Mouse (Mus musculus) forebrain, embryonic 12.5 days (tissue): ENCODE data around the gene Ceacam3. TPM values are rescaled to one million over a fixed set of nuclear protein-coding genes. Genes with fewer than 3 reads are reported as not detected.
"Not testable (repeated sequence)": the region's sequence is repeated elsewhere in the genome, so short reads cannot be mapped to it uniquely, and the experiment has no call there.

Experiments
- ATAC-seq: fragments of 200-750 bp; cut with Nextera tagmentation; 2 replicates; pipeline ENCODE4 v1.8.0; 2017; ENCODE audit warnings: moderate TSS enrichment; ENCODE audit not compliant: low FRiP score
- H3K27ac ChIP-seq: fragments of 300-500 bp; sonication (generic); 2 replicates; pipeline ENCODE4 v1.5.1; 2016; ENCODE audit warnings: mild to moderate bottlenecking
- H3K27me3 ChIP-seq: fragments of 300-500 bp; sonication (generic); 2 replicates; pipeline ENCODE4 v1.6.1; 2016; ENCODE audit warnings: mild to moderate bottlenecking
- H3K36me3 ChIP-seq: fragments of 300-500 bp; sonication (generic); replicated peaks from 2 replicates; pipeline ENCODE4 v1.6.1; 2016; ENCODE audit warnings: mild to moderate bottlenecking
- H3K4me1 ChIP-seq: fragments of 300-500 bp; sonication (generic); 2 replicates; pipeline ENCODE4 v1.6.1; 2016
- H3K4me2 ChIP-seq: fragments of 300-500 bp; sonication (generic); 2 replicates; pipeline ENCODE4 v1.6.1; 2016; ENCODE audit warnings: mild to moderate bottlenecking, moderate library complexity
- H3K4me3 ChIP-seq: fragments of 300-500 bp; sonication (generic); replicated peaks from 2 replicates; pipeline ENCODE4 v1.5.1; 2016; ENCODE audit warnings: mild to moderate bottlenecking
- H3K9ac ChIP-seq: fragments of 300-500 bp; sonication (generic); 2 replicates; pipeline ENCODE4 v1.6.1; 2016; ENCODE audit warnings: mild to moderate bottlenecking
- H3K9me3 ChIP-seq: fragments of 300-500 bp; sonication (generic); 2 replicates; pipeline ENCODE4 v1.6.1; 2016
- WGBS: fragments of 180-500 bp; shearing (Covaris S2); methylation state at CpG from one replicate; pipeline ENCODE4 v1.1.7; 2016; 5-methylcytosine and 5-hydroxymethylcytosine counted together
- polyA plus RNA-seq: library from polyadenylated mRNA; unstranded; fragments of >200 nt; fragmentation: Nextera tagmentation; extraction: Ambion mirVana; gene quantifications from 2 replicates; pipeline ENCODE4 v1.2.1, GENCODE M21; 2016

Ceacam3 gene
- polyA plus RNA-seq, result not detected in 2 replicates

DNA sequence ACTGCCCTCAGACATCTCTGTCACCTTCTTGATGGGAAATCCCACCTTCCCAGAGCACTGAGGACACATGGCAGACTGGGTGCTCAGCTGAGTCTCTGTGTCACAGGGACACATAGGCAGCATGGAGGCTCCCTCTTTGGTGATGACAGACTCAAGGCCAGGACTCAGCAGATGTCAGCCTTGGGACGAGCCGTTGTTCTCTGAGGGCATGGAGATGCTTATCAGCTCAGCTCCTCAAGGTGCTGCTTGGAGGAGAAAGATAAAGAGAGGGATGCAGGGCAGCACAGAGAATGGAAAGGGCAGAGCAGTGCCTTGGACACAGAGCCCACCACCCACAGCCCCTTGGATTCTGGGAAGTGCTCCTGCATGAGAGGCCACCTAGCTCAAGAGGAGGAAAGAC is at the start of gene Ceacam3:
Gene Ceacam3, plus strand, starts transcription at position 352 of the 400 bp plus-strand sequence.
- Histone ChIP-seq H3K9ac (no peak within 1 kb of the TSS), H3K27me3 (no peaks in the 10 kb centered on the region), H3K36me3 (no peaks in the 10 kb centered on the region), H3K9me3 (peaks cover 18% of the 10 kb centered on the region), H3K4me2 (no peak within 1 kb of the TSS), H3K4me1 (no peaks in the 10 kb centered on the region), H3K4me3 (no peak within 1 kb of the TSS), H3K27ac (no peak within 1 kb of the TSS)
- 81% methylated on average over 2 of the region's 2 CpGs for WGBS
- ATAC-seq, result no peak

GRCm38 (mm10) chr7:17101631-17102030 is 48.5 kb upstream of the Ceacam3 start:
- ATAC-seq, result not testable (repeated sequence)

DNA sequence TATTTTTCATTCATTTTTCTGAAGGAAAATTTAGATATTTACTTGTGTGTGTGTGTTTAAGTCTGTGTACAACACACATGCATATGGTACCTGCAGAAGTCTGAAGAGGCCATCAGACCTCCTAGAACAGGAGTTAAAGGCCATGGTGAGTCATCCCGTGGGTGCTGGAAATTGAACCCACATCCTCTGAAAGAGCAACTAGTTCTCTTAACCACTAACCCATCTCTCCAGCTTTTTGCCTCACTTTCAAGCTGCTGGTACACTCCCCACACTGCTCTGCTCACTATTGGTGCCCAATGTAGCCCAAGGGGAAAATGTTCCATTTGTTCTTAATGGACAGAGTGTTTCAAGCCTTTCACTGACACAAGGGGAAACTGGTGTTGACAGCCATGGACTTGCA is 14.8 kb upstream of the Ceacam3 start:
- no peaks in the 10 kb centered on the region for H3K9me3 ChIP-seq
- no peak for ATAC-seq
- no peaks in the 10 kb centered on the region for H3K27me3 ChIP-seq
- H3K9ac ChIP-seq, result no peak overlapping the region
- no peaks in the 10 kb centered on the region for H3K4me1 ChIP-seq
- H3K4me2 ChIP-seq, result no peak overlapping the region
- H3K27ac ChIP-seq, result no peak overlapping the region
- no peak overlapping the region for H3K4me3 ChIP-seq
- WGBS, result 92% methylated on average over 1 of the region's 1 CpGs
- no peaks in the 10 kb centered on the region for H3K36me3 ChIP-seq

More at GRCm38 (mm10) chr7:17101631-17102030, 48.5 kb upstream of the Ceacam3 start:
- not testable (repeated sequence) for H3K4me2 ChIP-seq, H3K9me3 ChIP-seq, H3K27me3 ChIP-seq, H3K4me1 ChIP-seq, H3K36me3 ChIP-seq, H3K9ac ChIP-seq, H3K27ac ChIP-seq, H3K4me3 ChIP-seq
- WGBS, result 91% methylated on average over 13 of the region's 13 CpGs

DNA sequence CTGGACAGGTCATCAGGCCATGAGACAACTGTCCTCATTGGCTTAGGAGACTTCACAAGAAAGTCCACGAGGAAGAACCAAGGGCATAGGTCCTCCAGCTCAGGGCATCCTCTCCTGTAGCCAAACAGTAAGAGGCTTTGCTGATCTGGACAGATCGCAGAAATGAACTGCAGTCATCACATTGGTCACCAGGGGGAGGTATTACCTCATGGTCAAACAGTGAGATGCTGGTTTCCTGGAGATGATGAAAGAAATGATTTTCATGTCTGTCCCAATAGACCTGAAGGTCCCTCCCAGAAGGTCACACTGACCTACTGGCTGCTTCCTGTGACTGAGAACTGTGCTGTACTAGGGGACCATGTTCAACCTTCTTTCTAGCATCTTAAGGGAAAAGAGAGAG is 5.6 kb downstream of the Ceacam3 start:
- Histone ChIP-seq H3K27me3 (no peaks in the 10 kb centered on the region), H3K4me2 (no peak overlapping the region), H3K9ac (no peak overlapping the region), H3K27ac (no peak overlapping the region), H3K36me3 (no peaks in the 10 kb centered on the region), H3K4me3 (no peak overlapping the region), H3K4me1 (no peaks in the 10 kb centered on the region), H3K9me3 (peaks cover 21% of the 10 kb centered on the region; the same call in 1 of the 2 replicates)
- WGBS, result 40% methylated on average over 2 of the region's 2 CpGs
- ATAC-seq, result no peak

DNA sequence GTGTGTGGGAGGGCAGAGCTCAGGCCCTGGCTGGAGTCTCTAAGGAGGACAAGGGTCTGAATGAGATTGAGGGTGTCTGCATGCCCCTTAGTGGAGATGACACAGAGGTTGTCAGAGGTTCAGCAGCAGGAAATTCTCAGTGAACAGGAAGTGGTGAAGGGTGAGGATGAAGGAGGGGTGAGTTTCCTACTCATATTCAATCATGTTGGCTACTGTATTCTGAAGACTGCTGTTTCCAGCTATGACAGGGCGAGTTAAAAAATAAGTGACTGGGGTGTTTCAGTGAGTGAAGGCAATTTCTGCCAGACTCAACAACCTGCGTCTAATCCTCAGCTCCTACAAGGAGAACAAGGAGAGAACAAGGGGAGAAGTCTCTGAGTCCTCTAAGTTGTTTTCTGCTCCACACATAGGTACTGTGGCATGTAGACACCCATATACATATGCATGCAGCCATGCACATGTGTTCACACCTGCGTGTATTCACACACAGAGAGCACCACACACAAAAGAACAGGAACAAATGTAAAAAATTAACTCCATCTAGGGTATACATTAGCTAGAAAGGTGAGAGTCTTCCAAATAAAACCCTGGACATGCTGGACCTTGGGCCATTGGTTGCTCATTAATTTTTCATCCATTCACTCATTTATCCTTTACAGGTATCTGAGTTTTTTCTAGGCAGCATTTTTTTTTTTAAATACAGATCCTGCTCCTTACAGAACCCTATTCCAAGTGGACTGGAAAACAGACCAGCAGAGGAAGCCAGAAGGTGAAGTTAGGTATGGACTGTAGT is 7.0 kb downstream of the Ceacam3 start:
- Histone ChIP-seq H3K4me3 (no peak overlapping the region), H3K36me3 (no peaks in the 10 kb centered on the region), H3K27me3 (no peaks in the 10 kb centered on the region), H3K9me3 (peaks cover 19% of the 10 kb centered on the region; the same call in 1 of the 2 replicates), H3K4me2 (no peak overlapping the region), H3K9ac (no peak overlapping the region), H3K27ac (no peak overlapping the region), H3K4me1 (no peaks in the 10 kb centered on the region)
- no peak for ATAC-seq
- 85% methylated on average over 3 of the region's 3 CpGs for WGBS

- H3K4me1 ChIP-seq, result no peaks in the 10 kb centered on the region
- H3K4me2 ChIP-seq, result no peak overlapping the region
- no peak overlapping the region for H3K27ac ChIP-seq
- ATAC-seq, result no peak
- H3K9ac ChIP-seq, result no peak overlapping the region
- no peak overlapping the region for H3K4me3 ChIP-seq
- H3K36me3 ChIP-seq, result no peaks in the 10 kb centered on the region
- 88% methylated on average over 7 of the region's 7 CpGs for WGBS
- peaks cover 14% of the 10 kb centered on the region; the same call in 1 of the 2 replicates for H3K9me3 ChIP-seq
- no peaks in the 10 kb centered on the region for H3K27me3 ChIP-seq
Measured at GRCm38 (mm10) chr7:17159011-17159410, 8.9 kb downstream of the Ceacam3 start.

DNA sequence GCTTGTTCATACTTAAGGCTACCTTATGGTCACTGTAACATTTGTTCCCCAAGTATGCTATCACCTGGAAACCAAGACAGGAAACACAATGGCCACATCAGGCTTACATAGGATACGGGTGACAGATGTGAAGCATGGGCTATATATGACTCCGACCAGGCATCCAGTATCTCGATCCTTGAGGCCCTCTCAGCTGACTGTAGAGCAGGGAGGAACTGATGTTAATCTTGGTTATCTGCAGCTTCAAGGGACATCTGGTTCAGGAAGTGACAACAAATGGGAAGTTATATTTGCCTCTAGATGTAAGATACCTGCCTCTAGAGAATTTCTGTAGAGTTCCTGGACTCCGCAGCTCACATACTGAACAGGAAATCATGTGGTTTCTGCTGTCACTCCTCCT is 21.7 kb downstream of the Ceacam3 start:
- Histone ChIP-seq H3K27ac (no peak overlapping the region), H3K4me2 (no peak overlapping the region), H3K4me3 (no peak overlapping the region), H3K9me3 (peaks cover 15% of the 10 kb centered on the region; the same call in 1 of the 2 replicates), H3K27me3 (no peaks in the 10 kb centered on the region), H3K4me1 (no peaks in the 10 kb centered on the region), H3K9ac (no peak overlapping the region), H3K36me3 (no peaks in the 10 kb centered on the region)
- 89% methylated on average over 4 of the region's 4 CpGs for WGBS
- ATAC-seq, result no peak

DNA sequence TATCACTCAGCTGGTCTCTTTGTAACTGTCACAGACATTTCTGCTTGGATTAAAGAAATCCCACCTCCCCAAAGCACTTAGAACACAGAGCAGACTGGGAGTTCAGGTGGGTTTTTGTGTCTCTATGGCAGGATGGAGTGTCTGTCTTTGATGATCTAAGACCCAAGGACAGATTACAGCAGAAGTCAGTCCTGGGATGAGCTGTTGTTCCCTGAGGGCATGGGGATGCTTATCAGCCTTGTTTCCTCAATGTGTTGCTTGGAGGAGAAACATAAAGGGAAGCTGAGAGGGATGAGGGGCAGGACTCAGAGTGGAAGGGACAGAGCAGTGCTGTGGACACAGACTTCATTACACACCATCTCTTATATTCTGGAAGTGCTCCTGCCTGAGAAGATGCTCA is 53.1 kb downstream of the Ceacam3 start, which contains the start of gene Psg29:
Gene Psg29, plus strand, starts transcription at position 301 of the 400 bp plus-strand sequence.
- ATAC-seq, result no peak
- Histone ChIP-seq H3K4me3 (no peak within 1 kb of the TSS), H3K4me1 (no peaks in the 10 kb centered on the region), H3K9me3 (peaks cover 32% of the 10 kb centered on the region), H3K9ac (no peak within 1 kb of the TSS), H3K36me3 (no peaks in the 10 kb centered on the region), H3K27me3 (no peaks in the 10 kb centered on the region), H3K4me2 (no peak within 1 kb of the TSS), H3K27ac (no peak within 1 kb of the TSS)

DNA sequence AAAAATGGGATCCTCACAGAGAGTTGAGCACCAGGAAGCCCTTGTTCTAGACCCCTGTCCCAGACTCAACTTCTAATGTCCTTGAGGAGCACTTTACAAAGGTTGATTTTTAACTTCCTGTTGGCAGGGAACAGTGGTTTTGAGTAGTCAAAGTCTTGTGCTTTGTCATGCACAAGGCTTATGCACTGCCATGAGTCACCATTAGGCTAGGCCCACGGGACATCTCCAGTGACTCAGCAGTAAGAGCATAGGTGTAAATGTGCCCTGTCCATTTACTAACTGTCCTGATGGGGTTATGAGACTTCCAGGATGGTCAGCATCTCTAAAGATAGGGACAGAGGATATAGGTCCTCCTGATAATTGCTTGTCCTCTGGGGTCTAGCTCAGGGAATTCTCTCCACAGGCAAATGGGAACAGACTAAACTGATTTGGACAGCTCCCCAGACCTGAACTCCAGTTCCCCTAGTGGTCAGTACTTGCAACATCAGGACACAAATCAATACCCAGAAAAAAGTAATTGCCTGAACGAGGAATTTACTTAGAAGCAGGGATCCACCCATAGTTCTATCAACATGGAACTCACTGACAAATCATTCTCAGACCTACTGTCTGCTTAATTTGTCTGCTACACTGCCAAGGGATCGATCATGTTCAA is 55.6 kb downstream of the Ceacam3 start:
- no peak overlapping the region for H3K27ac ChIP-seq
- WGBS, result 69% methylated on average over 3 of the region's 3 CpGs
- no peak overlapping the region for H3K4me2 ChIP-seq
- no peak overlapping the region for H3K4me3 ChIP-seq
- no peaks in the 10 kb centered on the region for H3K36me3 ChIP-seq
- ATAC-seq, result no peak
- no peaks in the 10 kb centered on the region for H3K27me3 ChIP-seq
- H3K4me1 ChIP-seq, result no peaks in the 10 kb centered on the region
- no peak overlapping the region for H3K9ac ChIP-seq
- peaks cover 33% of the 10 kb centered on the region for H3K9me3 ChIP-seq

Other genes starting within 250 kb of the Ceacam3 start
- 0.24 and 0.51 TPM in 2 replicates for gene Ptgir, start 243.8 kb upstream of the Ceacam3 start, polyA plus RNA-seq
- gene Calm3, start 226.2 kb upstream of the Ceacam3 start, polyA plus RNA-seq, result 227 and 234 TPM in 2 replicates
- 52.6 and 53.3 TPM in 2 replicates for gene Pnmal2, start 205.6 kb upstream of the Ceacam3 start, polyA plus RNA-seq
- 32.3 and 37.0 TPM in 2 replicates for gene Pnmal1, start 190.6 kb upstream of the Ceacam3 start, polyA plus RNA-seq
- 1.6 and 1.7 TPM in 2 replicates for gene Gm42372, start 167.2 kb upstream of the Ceacam3 start, polyA plus RNA-seq
- 9.1 and 11.5 TPM in 2 replicates for gene Ccdc8, start 157.6 kb upstream of the Ceacam3 start, polyA plus RNA-seq
- gene Ppp5c, start 122.4 kb upstream of the Ceacam3 start, polyA plus RNA-seq, result 107 and 112 TPM in 2 replicates
- gene Hif3a, start 87.9 kb upstream of the Ceacam3 start, polyA plus RNA-seq, result 8.7 and 9.9 TPM in 2 replicates
- 0.26 and 0.27 TPM in 2 replicates for gene Psg16, start 76.2 kb upstream of the Ceacam3 start, polyA plus RNA-seq
- not detected in 2 replicates for gene Psg29, start 53.2 kb downstream of the Ceacam3 start, polyA plus RNA-seq